15 mouse cellular contexts compared by ENCODE assay signal in genomic region chr2:71328391-71329160, GRCm38 (mm10).
"Had no signal": no experiment of that assay in that cellular context is flagged by ENCODE, and none has a peak within 500 bp of the region (broad histone marks: within the 10 kb centered on the region; RNA-seq: fewer than 3 reads in every experiment).

No protein-coding gene starts in this region.

- H3K4me3 ChIP-seq: limb, embryonic 10.5 days; limb, embryonic 13.5 days; liver, embryonic 13.5 days; megakaryocyte, embryonic 14.5 days; midbrain, embryonic 10.5 days; midbrain, embryonic 13.5 days; myocyte; neural tube, embryonic 13.5 days had no signal

- H3K4me1 ChIP-seq: limb, embryonic 13.5 days; liver, embryonic 13.5 days; midbrain, embryonic 10.5 days; midbrain, embryonic 13.5 days had no signal

- H3K27ac ChIP-seq: limb, embryonic 10.5 days; limb, embryonic 13.5 days; liver, embryonic 13.5 days; midbrain, embryonic 10.5 days; midbrain, embryonic 13.5 days; neural tube, embryonic 13.5 days had no signal

- DNase-seq: kidney, postnatal 10 days; kidney, postnatal 36 days; liver; liver, embryonic 13.5 days; lung, adult 2 months; thymus, adult 2 months; thymus, postnatal 14 days; thymus, postnatal 4 days had no signal
